Mouse (Mus musculus) kidney, adult 2 months (tissue): ENCODE measurements at regions not wholly inside any gene's neighbourhood (a gene's known extent, or its start where the extent isn't known, plus 50 kb on each side); places are given as distances from the start of the nearest gene placed in this dataset.
A peak's percentile ranks its signal among the peaks of the same experiment; 100 is the strongest.

Experiments used
- DNase-seq: peaks from one replicate; pipeline ENCODE4 v3.0.0; 2021
- H3K27ac ChIP-seq: fragments of 200-500 bp; 2 replicates; pipeline ENCODE4 v1.5.1; 2012; ENCODE audit warnings: low read depth, low read length, control low read depth, inconsistent platforms; ENCODE audit not compliant: insufficient read depth
- H3K27me3 ChIP-seq: fragments of 200-500 bp; replicated peaks from 2 replicates; pipeline ENCODE4 v1.6.1; 2012; ENCODE audit warnings: mild to moderate bottlenecking, moderate library complexity, low read length, inconsistent platforms; ENCODE audit not compliant: control insufficient read depth, insufficient read depth
- H3K36me3 ChIP-seq: fragments of 200-500 bp; 2 replicates; pipeline ENCODE4 v1.6.1; 2012; ENCODE audit warnings: mild to moderate bottlenecking, moderate library complexity, low read length, inconsistent platforms; ENCODE audit not compliant: control insufficient read depth, insufficient read depth
- H3K4me1 ChIP-seq: fragments of 200-500 bp; 2 replicates; pipeline ENCODE4 v1.6.1; 2011; ENCODE audit warnings: low read length; ENCODE audit not compliant: control insufficient read depth, insufficient read depth
- H3K4me3 ChIP-seq: fragments of 200-500 bp; 2 replicates; pipeline ENCODE4 v1.5.1; 2011; ENCODE audit warnings: mild to moderate bottlenecking, low read depth, low read length, control low read depth; ENCODE audit not compliant: insufficient read depth
- CTCF ChIP-seq: fragments of 200-500 bp; conservative IDR thresholded peaks from 2 replicates; pipeline ENCODE4 v1.5.1; 2011; ENCODE audit warnings: low read depth, mild to moderate bottlenecking, control low read depth, low read length, moderate library complexity, mixed read lengths; ENCODE audit not compliant: insufficient read depth, insufficient read length
- POLR2A ChIP-seq: fragments of 200-500 bp; IDR thresholded peaks from one replicate; pipeline ENCODE4 v1.6.1; 2011; ENCODE audit warnings: low read depth, low read length, control low read depth
- WGBS: fragments of 180-500 bp; shearing (Covaris S2); methylation state at CpG from one replicate; pipeline ENCODE4 v1.1.7; 2018; 5-methylcytosine and 5-hydroxymethylcytosine counted together

DNA sequence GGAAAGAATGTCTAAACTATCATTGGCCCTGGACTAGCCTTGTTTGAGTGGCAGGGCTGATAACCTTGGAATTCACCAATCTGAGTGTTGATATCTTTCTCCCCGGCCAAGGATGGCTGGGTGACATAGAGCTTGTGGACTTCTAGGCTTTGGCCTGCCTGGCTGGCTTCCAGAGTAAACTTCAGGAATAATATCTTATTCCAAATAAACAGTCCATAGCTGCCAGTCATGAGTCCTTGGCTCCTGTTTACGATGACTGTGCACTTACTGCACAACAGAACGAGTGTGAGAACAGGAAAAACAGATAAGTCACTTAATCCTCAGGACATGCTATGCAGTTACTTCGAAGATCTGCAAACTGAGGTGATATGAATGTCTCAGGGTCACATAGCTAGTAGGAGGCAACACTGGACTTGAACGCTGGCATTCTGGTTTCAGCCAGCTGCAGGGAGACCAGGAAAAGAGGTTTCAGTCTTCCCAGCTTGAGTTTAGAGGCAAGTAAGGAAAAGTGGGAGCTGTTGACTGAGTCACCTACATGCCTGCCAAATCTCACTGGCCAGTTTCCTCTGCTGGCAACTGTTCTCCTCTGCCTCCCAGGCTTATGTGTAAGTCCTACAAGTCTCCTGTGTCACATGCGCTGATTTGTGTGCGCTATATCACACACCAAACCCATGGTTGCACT, 74.6 kb downstream of the Il12a start:
- H3K4me3 ChIP-seq: no peak overlapping the region
- no peaks in the 10 kb centered on the region for H3K36me3 ChIP-seq
- peak; percentile 73 for DNase-seq
- TF ChIP-seq POLR2A: no peak
- no peak for TF ChIP-seq CTCF
- no peaks in the 10 kb centered on the region for H3K27me3 ChIP-seq
- 34% methylated on average over 7 of the region's 7 CpGs for whole genome bisulfite sequencing
- peaks cover 10% of the 10 kb centered on the region; the same call in 1 of the 2 replicates for H3K4me1 ChIP-seq
- H3K27ac ChIP-seq: no peak overlapping the region

DNA sequence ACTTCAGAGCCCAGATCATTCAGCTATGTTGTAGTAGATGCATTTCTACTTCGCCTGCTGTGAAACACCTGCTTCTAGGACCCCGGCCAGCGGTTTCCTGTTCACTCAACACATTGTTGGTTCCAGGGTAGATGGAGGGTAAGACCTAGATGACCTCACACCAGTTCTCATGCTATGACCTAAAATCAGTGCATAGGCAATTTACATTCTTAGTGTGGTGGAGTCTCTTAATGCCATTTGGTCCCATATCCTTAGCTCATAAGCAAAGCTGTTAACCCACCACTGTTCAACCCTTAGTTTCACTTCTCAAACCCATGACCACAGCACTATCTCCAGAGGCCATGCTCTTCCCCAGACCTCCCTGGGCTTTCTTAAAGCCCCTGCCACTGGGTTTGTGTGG, 81.1 kb downstream of the Il12a start:
- Histone ChIP-seq H3K4me3 (no peak overlapping the region), H3K27ac (no peak overlapping the region), H3K36me3 (no peaks in the 10 kb centered on the region), H3K27me3 (no peaks in the 10 kb centered on the region), H3K4me1 (peaks cover 3% of the 10 kb centered on the region; the same call in 1 of the 2 replicates)
- no peak for DNase-seq
- TF ChIP-seq POLR2A: no peak
- TF ChIP-seq CTCF: no peak
- 95% methylated on average over 3 of the region's 3 CpGs for WGBS

DNA sequence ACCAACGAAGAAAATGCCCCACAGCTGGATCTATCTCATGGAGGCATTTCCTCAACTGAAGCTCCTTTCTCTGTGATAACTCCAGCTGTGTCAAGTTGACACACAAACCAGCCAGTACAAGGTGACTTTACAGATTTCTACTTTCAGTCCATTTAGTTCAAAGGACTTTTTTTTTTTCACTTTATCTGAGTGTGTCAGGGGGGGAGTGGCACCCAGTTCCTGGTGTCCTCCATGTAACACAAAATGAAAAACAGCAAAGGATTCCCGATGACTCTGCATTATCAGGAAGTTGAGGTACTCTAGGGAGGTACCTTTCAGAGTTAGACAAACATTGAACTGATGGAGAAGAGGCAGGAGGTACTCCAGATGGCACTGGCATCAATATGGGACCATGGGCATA, 87.4 kb downstream of the Il12a start:
- Histone ChIP-seq H3K27me3 (no peaks in the 10 kb centered on the region), H3K27ac (no peak overlapping the region), H3K36me3 (no peaks in the 10 kb centered on the region), H3K4me3 (no peak overlapping the region), H3K4me1 (peaks cover 3% of the 10 kb centered on the region; the same call in 1 of the 2 replicates)
- TF ChIP-seq POLR2A (no peak), CTCF (no peak)
- DNase-seq: no peak
- WGBS: 68% methylated on average over 2 of the region's 2 CpGs

DNA sequence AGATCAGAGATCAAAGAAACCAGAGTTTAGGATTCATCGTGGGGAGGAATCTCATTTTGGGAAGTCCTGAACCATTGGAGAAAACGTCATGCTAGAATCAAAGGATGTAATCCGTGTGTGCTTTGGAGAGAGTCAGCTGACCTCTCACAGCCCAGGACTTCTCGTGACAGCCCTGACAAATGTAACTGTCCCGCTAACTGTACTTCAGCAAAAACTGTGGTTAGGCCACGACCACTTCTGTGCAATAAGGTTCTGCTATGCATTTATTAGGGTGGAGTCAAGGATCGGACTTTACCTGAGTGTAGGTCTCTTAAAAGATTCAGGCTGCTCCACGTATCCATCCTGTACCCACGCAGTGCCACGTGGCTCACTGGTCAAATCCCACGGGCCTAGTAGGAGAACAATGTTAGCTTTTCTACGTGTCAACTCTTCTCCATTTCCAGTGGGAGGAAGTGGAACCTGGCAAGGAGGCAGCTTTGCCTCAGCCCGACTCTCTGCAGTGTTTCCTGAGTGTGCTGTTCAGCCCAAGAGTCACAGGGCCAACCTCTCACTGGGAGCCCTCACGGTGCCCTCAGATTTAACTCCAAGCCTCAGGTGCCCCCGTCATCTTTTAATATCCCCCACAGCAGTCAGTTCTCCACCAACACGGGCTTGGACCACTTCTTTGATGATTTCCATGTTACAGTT, 88.1 kb downstream of the Il12a start:
- WGBS: 68% methylated on average over 16 of the region's 16 CpGs
- TF ChIP-seq POLR2A (no peak), CTCF (no peak)

DNA sequence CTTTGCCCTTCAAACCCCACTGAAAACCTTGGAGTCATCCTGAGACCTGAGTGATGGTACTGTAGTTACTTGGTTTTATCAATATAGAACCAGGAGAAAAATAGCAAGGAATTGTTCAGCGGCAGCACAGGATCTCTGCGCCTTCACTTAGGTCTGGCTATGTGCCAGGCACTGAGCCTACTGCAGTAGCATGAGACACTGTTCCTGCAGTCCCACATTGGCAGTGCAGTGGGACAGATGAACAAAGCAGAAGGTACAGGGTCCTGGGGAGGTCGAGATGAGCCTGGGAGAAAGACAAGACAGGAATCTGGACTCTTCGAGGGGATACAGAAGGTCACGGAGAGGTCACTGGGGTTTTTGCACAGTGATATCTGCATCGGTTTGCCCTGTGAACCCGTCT, 88.5 kb upstream of the 1110032F04Rik start:
- TF ChIP-seq POLR2A (no peak), CTCF (no peak)
- Histone ChIP-seq H3K4me3 (no peak overlapping the region), H3K4me1 (peaks cover 3% of the 10 kb centered on the region; the same call in 1 of the 2 replicates), H3K27me3 (no peaks in the 10 kb centered on the region), H3K36me3 (no peaks in the 10 kb centered on the region), H3K27ac (no peak overlapping the region)
- DNase-seq: peak; percentile 53
- WGBS: 39% methylated on average over 7 of the region's 7 CpGs

More for the DNA sequence above, 88.1 kb downstream of the Il12a start:
- no peak overlapping the region for H3K4me3 ChIP-seq
- no peaks in the 10 kb centered on the region for H3K36me3 ChIP-seq
- H3K27me3 ChIP-seq: no peaks in the 10 kb centered on the region
- H3K27ac ChIP-seq: no peak overlapping the region
- peaks cover 3% of the 10 kb centered on the region; the same call in 1 of the 2 replicates for H3K4me1 ChIP-seq
- no peak for DNase-seq

DNA sequence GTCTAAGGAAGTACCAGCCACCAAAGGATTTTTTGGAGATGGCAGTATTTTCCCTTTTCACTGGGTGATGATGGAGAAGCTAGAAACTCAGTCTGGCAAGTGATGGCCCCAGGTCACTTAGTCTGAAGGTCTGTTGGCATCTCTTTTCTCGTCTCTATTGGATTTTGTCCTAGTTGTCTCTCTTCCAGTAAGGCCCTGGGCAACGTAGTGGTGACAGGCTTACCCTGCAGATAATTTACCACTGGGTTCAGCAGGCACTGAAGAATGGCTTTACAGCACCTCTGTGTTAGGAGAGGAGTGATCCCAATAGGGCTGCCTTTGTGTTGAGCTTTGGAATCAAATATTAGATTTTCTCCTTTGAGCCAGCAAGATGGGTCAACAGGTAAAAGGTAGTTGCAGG, 87.9 kb upstream of the 1110032F04Rik start:
- no peak overlapping the region for H3K4me3 ChIP-seq
- no peaks in the 10 kb centered on the region for H3K27me3 ChIP-seq
- no peaks in the 10 kb centered on the region for H3K36me3 ChIP-seq
- no peak for TF ChIP-seq POLR2A
- no peak for TF ChIP-seq CTCF
- peak; percentile 71 for DNase-seq
- peaks cover 1% of the 10 kb centered on the region; the same call in 1 of the 2 replicates for H3K4me1 ChIP-seq
- H3K27ac ChIP-seq: no peak overlapping the region
- WGBS: 33% methylated on average over 2 of the region's 2 CpGs

DNA sequence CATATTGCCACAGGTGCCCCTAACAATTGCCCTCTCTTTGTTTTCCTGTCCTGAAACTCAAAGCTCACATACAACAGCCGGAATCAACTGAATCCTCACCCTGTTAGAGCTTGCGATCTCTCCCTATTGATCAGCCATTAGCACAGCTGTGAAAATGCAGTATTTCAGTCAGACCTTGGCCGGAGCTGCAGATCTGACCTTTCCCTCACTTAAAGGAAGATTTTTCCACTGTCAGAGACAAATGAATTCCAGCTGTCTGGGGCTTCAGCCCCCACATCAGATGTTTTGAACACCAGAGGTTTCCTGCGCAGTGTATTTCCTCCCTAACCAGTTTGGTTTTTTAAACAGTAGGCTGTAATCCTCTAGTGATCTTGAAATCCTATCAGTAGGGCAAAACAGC, 87.0 kb upstream of the 1110032F04Rik start:
- H3K27ac ChIP-seq: no peak overlapping the region
- no peak for DNase-seq
- TF ChIP-seq CTCF: no peak
- no peak for TF ChIP-seq POLR2A
- no peaks in the 10 kb centered on the region for H3K4me1 ChIP-seq
- no peak overlapping the region for H3K4me3 ChIP-seq
- H3K27me3 ChIP-seq: no peaks in the 10 kb centered on the region
- WGBS: 79% methylated on average over 4 of the region's 4 CpGs
- no peaks in the 10 kb centered on the region for H3K36me3 ChIP-seq
